In the genomic region with DNA sequence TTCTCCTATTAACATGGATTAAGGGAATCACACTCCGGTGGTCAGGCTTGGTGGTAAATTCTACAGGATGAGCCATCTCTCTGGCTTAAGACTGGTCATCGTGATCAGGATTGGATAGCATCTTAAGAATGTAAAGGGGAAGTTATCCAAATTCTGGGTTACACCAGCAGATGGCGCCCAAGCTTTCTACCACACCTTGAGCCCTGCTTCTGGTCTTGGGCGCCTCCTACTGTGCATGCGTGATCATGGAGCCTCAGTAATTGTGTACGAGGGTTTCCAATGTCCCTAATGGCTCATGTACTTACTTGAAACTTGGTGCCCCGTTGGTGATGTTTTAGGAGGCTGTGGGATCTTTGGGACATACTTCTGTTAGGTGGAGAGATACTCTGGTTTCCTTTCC, we compare ENCODE assay signal across 9 mouse cellular contexts. TPM values are rescaled to one million over a fixed set of nuclear protein-coding genes. Genes with fewer than 3 reads are reported as not detected.
DNase-seq lines count a peak whose midpoint lies in the region; ATAC-seq and TF ChIP-seq lines count a peak whose summit lies in the region.
"Had no signal": no experiment of that assay in that cellular context is flagged by ENCODE, and none has a peak within 500 bp of the region (broad histone marks: within the 10 kb centered on the region; RNA-seq: fewer than 3 reads in every experiment).

No protein-coding gene starts in this region.

- H3K4me2 ChIP-seq in forebrain, embryonic 15.5 days (replicated peaks), result no peak overlapping the region
- H3K4me2 ChIP-seq in lung, embryonic 16.5 days (ENCODE audit: low read depth, low read length), result no peak overlapping the region
- H3K4me2 ChIP-seq: limb, embryonic 15.5 days had no signal

- H3K36me3 ChIP-seq in G1E (replicated peaks), result peaks cover 61% of the 10 kb centered on the region
- H3K36me3 ChIP-seq in forebrain, embryonic 15.5 days, result peaks cover 14% of the 10 kb centered on the region
- H3K36me3 ChIP-seq in hindbrain, embryonic 10.5 days, result peaks cover 24% of the 10 kb centered on the region
- H3K36me3 ChIP-seq in lung, embryonic 16.5 days (ENCODE audit: control insufficient read depth, insufficient read depth, low read length), result peaks cover 2% of the 10 kb centered on the region

- peak; percentile 63 for DNase-seq in G1E (ENCODE audit: low spot score)
- peak; percentile 80 for DNase-seq in hindbrain, embryonic 10.5 days (ENCODE audit: low spot score)
- peak; percentile 91 for DNase-seq in layer of hippocampus, adult 9-10 months (ENCODE audit: low spot score)
- DNase-seq in retina, postnatal 7 days (ENCODE audit: low read depth, low spot score), result peak; percentile 77
- peak; percentile 96 for DNase-seq in thymus, postnatal 4 days

- TF ChIP-seq CTCF in G1E (IDR thresholded peaks at IDR 0.05; ENCODE audit: low read depth, low read length), result peak; percentile 78

- 10% methylated on average over 7 of the region's 7 CpGs for WGBS in forebrain, embryonic 15.5 days
- 14% methylated on average over 7 of the region's 7 CpGs for WGBS in hindbrain, embryonic 10.5 days
- 8% methylated on average over 7 of the region's 7 CpGs for WGBS in lung, embryonic 16.5 days

- no peak overlapping the region for H3K27ac ChIP-seq in forebrain, embryonic 15.5 days (replicated peaks)
- H3K27ac ChIP-seq in hindbrain, embryonic 10.5 days, result no peak overlapping the region
- H3K27ac ChIP-seq in lung, embryonic 16.5 days (ENCODE audit: low read length), result no peak overlapping the region
- H3K27ac ChIP-seq: limb, embryonic 15.5 days had no signal

- no peaks in the 10 kb centered on the region for H3K27me3 ChIP-seq in G1E (ENCODE audit: insufficient read depth, low read length)
- no peaks in the 10 kb centered on the region for H3K27me3 ChIP-seq in forebrain, embryonic 15.5 days
- peaks cover 11% of the 10 kb centered on the region for H3K27me3 ChIP-seq in hindbrain, embryonic 10.5 days (ENCODE audit: insufficient read depth, poor library complexity, severe bottlenecking)
- H3K27me3 ChIP-seq in lung, embryonic 16.5 days (ENCODE audit: control insufficient read depth, insufficient read depth, low read depth, low read length), result no peaks in the 10 kb centered on the region
- H3K27me3 ChIP-seq: limb, embryonic 15.5 days had no signal

- no peaks in the 10 kb centered on the region for H3K9me3 ChIP-seq in G1E (replicated peaks)
- H3K9me3 ChIP-seq in forebrain, embryonic 15.5 days, result no peaks in the 10 kb centered on the region
- no peaks in the 10 kb centered on the region for H3K9me3 ChIP-seq in hindbrain, embryonic 10.5 days
- H3K9me3 ChIP-seq in lung, embryonic 16.5 days (ENCODE audit: control insufficient read depth, low read length), result no peaks in the 10 kb centered on the region
- H3K9me3 ChIP-seq: limb, embryonic 15.5 days had no signal

- peak; percentile 68 for ATAC-seq in G1E (ENCODE audit: extremely low read depth, insufficient number of reproducible peaks, low FRiP score, poor library complexity, severe bottlenecking)
- peak; percentile 78 for ATAC-seq in cerebellum, adult (ENCODE audit: insufficient number of reproducible peaks, low FRiP score, low TSS enrichment)
- ATAC-seq in forebrain, embryonic 15.5 days (replicated peaks), result peak; percentile 34; the same call in 1 of the 2 replicates
- peak; percentile 56 for ATAC-seq in lung, embryonic 16.5 days (ENCODE audit: low read depth)

- no peak overlapping the region for H3K9ac ChIP-seq in forebrain, embryonic 15.5 days (replicated peaks)
- H3K9ac ChIP-seq in lung, embryonic 16.5 days (ENCODE audit: low read length), result no peak overlapping the region
- H3K9ac ChIP-seq: limb, embryonic 15.5 days had no signal

- H3K4me3 ChIP-seq in G1E (ENCODE audit: low read depth, low read length), result no peak overlapping the region
- no peak overlapping the region for H3K4me3 ChIP-seq in forebrain, embryonic 15.5 days
- no peak overlapping the region for H3K4me3 ChIP-seq in hindbrain, embryonic 10.5 days
- no peak overlapping the region for H3K4me3 ChIP-seq in lung, embryonic 16.5 days (ENCODE audit: low read length)
- H3K4me3 ChIP-seq: limb, embryonic 15.5 days had no signal

- peaks cover 38% of the 10 kb centered on the region for H3K4me1 ChIP-seq in G1E (ENCODE audit: insufficient read depth, low read depth, low read length)
- H3K4me1 ChIP-seq in forebrain, embryonic 15.5 days, result peaks cover 5% of the 10 kb centered on the region; the same call in 1 of the 2 replicates
- H3K4me1 ChIP-seq in hindbrain, embryonic 10.5 days (replicated peaks), result peaks cover 10% of the 10 kb centered on the region
- no peaks in the 10 kb centered on the region; the same call in 1 of the 2 replicates for H3K4me1 ChIP-seq in lung, embryonic 16.5 days (replicated peaks; ENCODE audit: control insufficient read depth, insufficient read depth, low read length)
- H3K4me1 ChIP-seq: limb, embryonic 15.5 days had no signal

RNA-seq across cellular contexts. Expression of a gene that starts 20.1 kb away (rescaled TPM):
- total RNA-seq in G1E (2014; fragmentation: Nextera tagmentation), result 36.0 and 38.2 TPM in 2 replicates
- total RNA-seq in G1E (2017), result 21.2 and 26.4 TPM in 2 replicates
- 40.0 and 46.2 TPM in 2 replicates for polyA plus RNA-seq in G1E (2012)
- 26.4 and 29.5 TPM in 2 replicates for polyA plus RNA-seq in forebrain, embryonic 15.5 days (2015; fragmentation: Nextera tagmentation; extraction: Ambion mirVana)
- polyA plus RNA-seq in hindbrain, embryonic 10.5 days (2016; fragmentation: Nextera tagmentation; extraction: Ambion mirVana), result 39.5 and 48.8 TPM in 2 replicates
- polyA plus RNA-seq in lung, embryonic 16.5 days (2015; fragmentation: Nextera tagmentation; extraction: Ambion mirVana), result 48.6 and 51.5 TPM in 2 replicates

RNA-seq across cellular contexts. Expression of a gene that starts 23.7 kb away (rescaled TPM):
- total RNA-seq in G1E (2014; fragmentation: Nextera tagmentation), result 18.2 and 34.4 TPM in 2 replicates
- total RNA-seq in G1E (2017), result 22.7 and 31.1 TPM in 2 replicates
- polyA plus RNA-seq in G1E (2012), result 2.3 and 10.9 TPM in 2 replicates
- 95.3 and 98.6 TPM in 2 replicates for polyA plus RNA-seq in forebrain, embryonic 15.5 days (2015; fragmentation: Nextera tagmentation; extraction: Ambion mirVana)
- polyA plus RNA-seq in hindbrain, embryonic 10.5 days (2016; fragmentation: Nextera tagmentation; extraction: Ambion mirVana), result 74.5 and 83.9 TPM in 2 replicates
- 50.8 and 62.5 TPM in 2 replicates for polyA plus RNA-seq in lung, embryonic 16.5 days (2015; fragmentation: Nextera tagmentation; extraction: Ambion mirVana)
